Mouse (Mus musculus): ENCODE data around the gene Olfr569.

Gene Olfr569

DNA sequence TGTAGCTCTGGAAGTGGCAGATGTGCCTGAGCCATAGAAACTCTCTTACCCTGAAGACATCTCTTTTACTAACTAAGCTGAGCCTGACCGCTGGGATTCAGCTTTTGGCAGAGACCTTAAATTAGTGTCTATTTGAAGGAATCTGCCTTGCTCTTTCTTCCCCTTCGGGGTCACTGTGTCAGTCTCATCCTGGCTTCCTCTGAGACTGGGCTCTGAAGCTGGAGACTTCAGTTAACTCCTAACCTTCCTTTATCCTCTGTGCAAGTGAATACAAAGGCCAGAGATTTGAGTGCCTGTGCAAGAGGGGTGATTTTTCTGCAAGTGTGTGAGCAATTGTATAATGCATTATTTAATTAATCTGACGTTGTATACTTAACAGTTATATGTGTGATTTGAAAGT, at the start of gene Olfr569:
TSS of gene Olfr569 (minus strand) at position 101 of the 400 bp plus-strand sequence.
- no peak for DNase-seq

DNA sequence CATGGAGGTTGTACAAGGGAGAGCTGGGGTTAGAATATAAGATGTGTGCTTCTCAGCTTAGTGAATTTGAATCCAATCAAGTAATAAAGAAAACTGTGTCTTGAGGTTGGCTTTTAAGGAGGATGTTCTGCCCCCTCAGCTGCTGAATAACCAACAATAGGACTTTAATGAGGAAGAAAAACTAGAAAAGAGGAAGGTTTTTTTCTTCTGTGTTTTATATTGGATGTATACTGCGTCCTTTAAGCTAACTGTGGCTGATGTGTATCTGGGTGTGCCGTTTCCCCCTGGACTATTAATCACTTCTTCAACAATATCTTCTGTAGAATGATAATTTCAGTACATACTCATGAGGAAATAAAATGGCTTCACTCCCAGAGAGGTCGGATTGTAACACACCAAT, 36.4 kb upstream of the Olfr569 start:
- DNase-seq: no peak

DNA sequence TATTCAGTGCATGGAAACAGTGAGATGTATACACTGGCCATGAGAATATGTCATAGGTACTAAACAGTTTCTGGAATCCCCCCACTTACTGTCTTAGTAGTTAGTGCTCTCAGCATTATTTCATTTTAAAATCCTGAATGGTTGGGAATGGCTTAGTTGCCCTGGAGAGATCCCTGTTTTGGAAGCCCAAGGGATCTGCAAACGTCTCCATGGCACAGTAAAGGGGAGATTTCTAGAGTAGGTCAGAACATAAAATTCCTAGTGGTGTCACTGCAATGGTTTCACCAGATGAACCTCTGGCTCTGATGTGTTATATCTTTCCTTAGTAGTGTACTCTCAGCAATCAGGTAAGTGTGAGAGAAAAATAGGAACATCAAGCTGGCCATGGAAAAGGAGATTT, 33.4 kb upstream of the Olfr569 start, which contains the start of gene Olfr572:
TSS of gene Olfr572 (plus strand) at position 301 of the 400 bp plus-strand sequence.
- DNase-seq: no peak

DNA sequence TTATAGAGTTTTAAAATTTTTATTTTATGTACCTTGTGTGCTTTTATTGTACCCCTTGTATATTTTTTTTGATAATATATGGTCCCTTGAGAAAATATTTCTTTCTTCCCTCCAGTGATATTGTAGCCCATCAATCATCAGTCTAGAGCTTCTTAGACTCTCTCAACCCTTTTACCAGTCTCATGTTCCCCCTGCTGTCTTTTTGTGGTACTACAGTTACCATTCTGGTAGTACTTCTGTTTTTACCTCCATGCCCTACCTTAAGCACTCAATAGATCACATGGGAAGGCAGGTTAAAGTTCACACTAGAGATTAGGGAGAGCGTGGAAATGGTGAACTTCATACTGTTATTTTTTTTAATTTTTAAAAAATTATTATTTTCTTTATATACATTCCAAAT, 28.9 kb upstream of the Olfr569 start:
- no peak for DNase-seq

DNA sequence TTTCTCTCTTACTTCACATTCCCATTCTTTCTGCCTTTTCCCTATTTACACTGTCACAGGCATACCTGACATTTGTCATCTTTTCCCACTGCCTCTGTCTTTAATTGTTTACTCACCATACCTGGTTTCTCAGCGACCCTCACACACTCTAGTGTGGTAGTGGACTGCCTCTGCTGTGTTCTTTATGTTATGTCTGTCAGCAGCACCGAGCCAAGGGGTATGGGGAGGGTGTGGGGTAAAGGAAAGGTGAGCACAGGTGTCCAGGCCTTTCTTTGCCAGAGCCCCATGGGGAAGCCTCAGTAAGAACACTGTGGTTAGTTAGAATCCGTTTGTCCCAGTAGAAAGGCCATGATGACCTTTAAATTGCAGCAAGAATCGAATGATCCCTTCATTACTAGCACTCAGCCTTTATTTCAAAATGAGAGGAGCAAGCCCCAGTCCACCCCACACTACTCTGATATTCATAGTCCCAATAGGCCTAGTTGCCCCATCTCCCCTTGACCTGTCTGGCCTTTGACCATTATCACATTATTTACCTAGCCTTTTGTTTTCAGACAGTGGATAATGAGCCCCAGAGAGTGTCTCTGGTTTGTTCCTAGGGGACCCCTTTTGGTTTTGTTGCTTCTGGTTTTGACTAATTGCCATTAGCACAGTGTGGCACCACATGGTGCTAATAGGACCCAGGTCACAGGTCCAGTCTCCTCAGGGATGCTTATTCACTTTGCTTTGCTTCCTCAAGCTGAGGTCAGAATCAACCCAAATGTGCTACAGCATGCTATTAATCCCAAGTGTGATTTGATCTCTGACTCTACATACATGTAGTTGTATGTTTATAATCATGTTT, 26.6 kb upstream of the Olfr569 start, which contains the start of gene Olfr571:
TSS of gene Olfr571 (minus strand) at position 505 of the 844 bp plus-strand sequence.
- no peak for DNase-seq

DNA sequence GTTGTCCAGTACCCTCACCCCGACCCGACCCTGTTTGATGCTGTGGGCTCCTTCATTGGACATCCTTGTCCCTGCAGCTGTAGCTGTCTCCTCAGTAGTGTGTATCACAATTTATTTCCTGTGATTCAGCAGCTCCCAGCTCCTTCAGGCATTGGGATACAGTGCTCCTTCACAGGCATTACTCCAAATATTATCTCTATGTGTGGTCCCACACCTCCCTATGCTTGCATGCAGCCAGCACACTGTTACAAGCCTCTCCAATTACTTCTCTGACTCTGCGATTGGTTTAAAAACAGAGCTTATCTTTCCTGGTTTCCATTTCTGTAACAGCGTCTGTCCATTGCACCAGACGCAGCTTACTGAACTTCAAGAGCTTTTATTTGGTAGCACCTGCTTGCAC, 25.7 kb upstream of the Olfr569 start:
- no peak for DNase-seq

DNA sequence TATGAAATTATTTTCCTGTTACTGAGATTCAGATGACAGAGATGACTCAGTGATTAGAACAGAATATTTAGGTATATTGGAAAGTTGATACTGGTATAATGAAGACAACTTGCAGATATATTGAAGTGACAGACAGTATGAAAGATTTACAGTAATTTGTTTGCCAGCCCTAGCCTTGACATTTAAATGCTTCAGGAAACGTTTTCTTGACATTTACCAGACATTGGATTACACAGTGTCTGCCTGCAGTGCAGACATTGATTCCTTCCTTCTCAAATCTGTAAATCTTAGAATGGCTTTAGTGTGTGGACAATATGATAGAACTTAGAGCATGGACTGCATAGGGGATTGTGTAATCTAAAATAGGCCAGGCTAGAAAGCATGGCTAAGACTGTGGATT, 24.6 kb upstream of the Olfr569 start:
- no peak for DNase-seq

DNA sequence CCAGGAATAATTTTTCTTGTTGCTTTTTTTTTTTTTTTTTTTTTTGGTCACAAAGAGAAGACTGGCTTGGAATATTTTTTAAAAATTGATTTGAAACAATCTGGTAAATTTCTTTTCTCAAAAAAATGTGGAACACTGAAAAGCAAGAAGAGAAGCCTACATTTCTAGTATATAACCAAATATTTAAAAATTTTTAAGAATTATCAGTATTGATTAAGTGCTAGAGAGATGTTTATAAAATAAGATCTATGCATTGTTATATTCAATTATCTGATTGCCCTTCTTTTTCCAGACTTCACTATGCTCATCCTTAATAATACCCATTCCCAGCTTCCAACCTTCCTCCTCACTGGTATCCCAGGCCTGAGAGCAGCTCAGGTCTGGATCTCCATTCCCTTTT, 13.9 kb downstream of the Olfr569 start, which contains the start of gene Olfr568:
TSS of gene Olfr568 (plus strand) at position 301 of the 400 bp plus-strand sequence.
- no peak for DNase-seq

DNA sequence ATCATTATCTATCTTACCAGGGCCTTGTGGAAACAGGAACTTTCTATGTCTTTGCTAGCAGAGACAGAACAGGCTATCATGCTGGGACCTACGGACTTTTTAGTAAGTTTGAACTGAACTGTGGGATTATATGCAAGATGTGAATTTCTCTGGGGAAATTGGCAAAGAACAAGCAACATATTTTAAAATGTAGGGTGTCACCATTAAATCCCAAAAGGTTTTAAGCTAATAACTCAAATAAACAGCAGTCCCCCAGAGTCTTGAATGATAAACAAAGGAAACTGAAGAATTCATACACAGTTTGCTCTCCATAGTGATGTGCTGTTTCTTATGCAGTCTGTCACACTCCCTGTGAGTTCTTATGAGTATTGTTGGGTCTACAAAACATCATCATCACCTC, 32.0 kb downstream of the Olfr569 start, which contains the start of gene Olfr566:
TSS of gene Olfr566 (minus strand) at position 101 of the 400 bp plus-strand sequence.
- no peak for DNase-seq

DNA sequence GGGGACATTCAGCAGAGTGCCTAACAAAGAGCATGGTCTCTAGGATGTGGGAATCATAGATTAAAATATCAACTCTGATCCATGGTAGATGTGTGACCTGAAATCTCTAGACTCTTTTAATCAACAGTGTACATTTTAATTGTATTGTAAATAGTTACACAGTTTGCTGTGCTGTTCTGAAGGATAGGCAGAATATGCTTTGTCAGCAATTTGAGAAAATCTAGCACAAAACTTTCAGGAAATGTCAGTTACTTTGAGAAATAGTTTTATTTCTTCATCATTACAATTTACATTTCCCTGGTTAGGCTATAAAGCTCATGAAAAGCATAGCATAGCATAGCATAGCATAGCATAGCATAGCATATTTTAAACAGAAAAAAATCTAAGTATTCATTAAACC, 34.9 kb downstream of the Olfr569 start:
- DNase-seq: no peak
